Mouse (Mus musculus) CD4-positive helper T cell, adult 2 months (primary cell): ENCODE data around the gene Myh8.

Experiments used
- DNase-seq: peaks from one replicate; pipeline ENCODE4 v3.0.0-alpha.2; 2012; ENCODE audit warnings: low read depth, missing footprints, low spot score

The Myh8 gene

GRCm38 (mm10) chr11:67276601-67277174 lies at the start of gene Myh8:
Gene Myh8 (plus strand): TSS chr11:67277124.
- DNase-seq = no peak

- no peak for DNase-seq
Observed at GRCm38 (mm10) chr11:67228731-67229130, 48.2 kb upstream of the Myh8 start.

GRCm38 (mm10) chr11:67229166-67229565 lies 47.8 kb upstream of the Myh8 start:
- no peak for DNase-seq

- no peak for DNase-seq
Observed at GRCm38 (mm10) chr11:67229946-67230345, 47.0 kb upstream of the Myh8 start.

- no peak for DNase-seq
Observed at GRCm38 (mm10) chr11:67235639-67236358, 41.1 kb upstream of the Myh8 start.

GRCm38 (mm10) chr11:67236799-67237198 lies 40.1 kb upstream of the Myh8 start:
- DNase-seq = no peak

GRCm38 (mm10) chr11:67237481-67238079 lies 39.3 kb upstream of the Myh8 start, which contains the start of gene Myh4:
Gene Myh4 (plus strand): TSS chr11:67238029.
- no peak for DNase-seq

- no peak for DNase-seq
Observed at GRCm38 (mm10) chr11:67241051-67241450, 35.9 kb upstream of the Myh8 start.

GRCm38 (mm10) chr11:67253691-67254090 lies 23.2 kb upstream of the Myh8 start:
- no peak for DNase-seq

- DNase-seq = no peak
Observed at GRCm38 (mm10) chr11:67257048-67257447, 19.9 kb upstream of the Myh8 start.

- no peak for DNase-seq
Observed at GRCm38 (mm10) chr11:67260956-67261355, 16.0 kb upstream of the Myh8 start.

GRCm38 (mm10) chr11:67293440-67293839 lies 16.5 kb downstream of the Myh8 start:
- no peak for DNase-seq

- no peak for DNase-seq
Observed at GRCm38 (mm10) chr11:67313733-67314452, 37.0 kb downstream of the Myh8 start.

- DNase-seq = no peak
Observed at GRCm38 (mm10) chr11:67321358-67321757, 44.4 kb downstream of the Myh8 start, which contains the start of gene Myh13. Gene Myh13 (plus strand): TSS chr11:67321658.

GRCm38 (mm10) chr11:67326536-67326935 lies 49.6 kb downstream of the Myh8 start:
- no peak for DNase-seq

- DNase-seq = no peak
Observed at GRCm38 (mm10) chr11:67344556-67344955, 67.6 kb downstream of the Myh8 start.

- no peak for DNase-seq
Observed at GRCm38 (mm10) chr11:67345186-67345855, 68.4 kb downstream of the Myh8 start.

- no peak for DNase-seq
Observed at GRCm38 (mm10) chr11:67345856-67346236, 68.9 kb downstream of the Myh8 start.

GRCm38 (mm10) chr11:67350153-67350768 lies 73.3 kb downstream of the Myh8 start:
- peak; percentile 10 for DNase-seq

GRCm38 (mm10) chr11:67353011-67353410 lies 76.1 kb downstream of the Myh8 start:
- no peak for DNase-seq

GRCm38 (mm10) chr11:67358031-67358430 lies 81.1 kb downstream of the Myh8 start:
- DNase-seq = no peak
